Mouse (Mus musculus): ENCODE measurements around the gene Duox2. TPM values are rescaled to one million over a fixed set of nuclear protein-coding genes. Genes with fewer than 3 reads are reported as not detected.
"Not testable (repeated sequence)": the region's sequence is repeated elsewhere in the genome, so short reads cannot be mapped to it uniquely, and the experiment has no call there.

Duox2 gene
- polyA plus RNA-seq (2015; fragmentation: Nextera tagmentation; extraction: Ambion mirVana) = 1.6 and 2.6 TPM in 2 replicates

DNA sequence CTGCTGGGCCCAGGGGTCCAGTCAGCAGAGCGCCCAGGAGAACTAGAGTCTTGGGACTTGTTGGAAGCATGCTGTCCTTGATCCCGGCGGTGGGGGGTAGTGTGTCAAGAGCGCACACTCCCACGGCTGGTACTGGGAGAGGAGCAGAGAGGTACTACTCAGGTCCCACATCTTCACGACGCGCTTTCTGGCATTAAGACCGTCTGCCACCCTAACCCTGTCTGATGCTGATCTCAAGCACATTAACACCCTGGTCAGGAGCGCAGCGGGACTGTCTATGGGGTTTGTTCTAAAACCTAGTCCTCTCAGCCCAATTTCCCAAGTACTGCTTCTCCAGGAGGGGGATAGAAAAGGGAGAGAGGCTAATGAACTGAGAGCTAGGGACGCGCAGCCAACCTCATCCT lies at the start of gene Duox2:
TSS of gene Duox2 (minus strand) at position 354 of the 404 bp plus-strand sequence.
- Histone ChIP-seq H3K36me3 (ENCODE audit: control insufficient read depth, insufficient read depth, low read length) (no peaks in the 10 kb centered on the region), H3K27ac (ENCODE audit: low read length) (no peak within 1 kb of the TSS), H3K4me2 (ENCODE audit: low read depth, low read length) (peak within 1 kb of the TSS; percentile 64), H3K9me3 (replicated peaks; ENCODE audit: control insufficient read depth, low read length) (no peaks in the 10 kb centered on the region), H3K27me3 (ENCODE audit: control insufficient read depth, insufficient read depth, low read length) (peaks cover 76% of the 10 kb centered on the region), H3K4me3 (replicated peaks; ENCODE audit: low read length) (peak within 1 kb of the TSS; percentile 41), H3K9ac (ENCODE audit: low read length) (no peak within 1 kb of the TSS), H3K4me1 (ENCODE audit: control insufficient read depth, insufficient read depth, low read length) (peaks cover 12% of the 10 kb centered on the region)
- 4% methylated on average over 13 of the region's 13 CpGs for WGBS
- ATAC-seq (ENCODE audit: insufficient read depth, low FRiP score) = no peak

DNA sequence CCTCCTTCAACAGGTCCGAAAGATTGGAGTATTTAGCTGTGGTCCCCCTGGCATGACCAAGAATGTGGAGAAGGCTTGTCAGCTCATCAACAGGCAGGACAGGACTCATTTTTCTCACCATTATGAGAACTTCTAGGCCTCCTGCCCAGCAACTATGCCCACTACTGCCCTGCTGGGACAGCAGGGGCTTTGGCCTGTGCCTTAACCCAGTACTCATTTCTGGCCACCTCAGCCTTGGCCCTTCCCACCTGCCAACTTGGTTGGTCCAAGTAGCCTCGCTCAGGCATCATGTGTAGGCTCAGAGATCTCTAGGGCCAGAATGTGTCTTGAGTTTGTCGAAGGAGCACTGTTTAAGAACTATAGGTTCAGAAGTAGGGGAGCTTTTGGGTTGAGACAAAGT lies 49.0 kb upstream of the Duox2 start:
- no peaks in the 10 kb centered on the region for H3K27me3 ChIP-seq (ENCODE audit: control insufficient read depth, insufficient read depth, low read length)
- H3K27ac ChIP-seq (ENCODE audit: low read length) = no peak overlapping the region
- H3K4me1 ChIP-seq (ENCODE audit: control insufficient read depth, insufficient read depth, low read length) = peaks cover 17% of the 10 kb centered on the region
- no peak overlapping the region for H3K9ac ChIP-seq (ENCODE audit: low read length)
- no peak for ATAC-seq (ENCODE audit: insufficient read depth, low FRiP score)
- no peaks in the 10 kb centered on the region for H3K9me3 ChIP-seq (replicated peaks; ENCODE audit: control insufficient read depth, low read length)
- no peak overlapping the region for H3K4me3 ChIP-seq (replicated peaks; ENCODE audit: low read length)
- 90% methylated on average over 3 of the region's 3 CpGs for WGBS
- no peaks in the 10 kb centered on the region for H3K36me3 ChIP-seq (ENCODE audit: control insufficient read depth, insufficient read depth, low read length)
- no peak overlapping the region for H3K4me2 ChIP-seq (ENCODE audit: low read depth, low read length)

GRCm38 (mm10) chr2:122346164-122346563 lies 47.9 kb upstream of the Duox2 start:
- not testable (repeated sequence) for H3K4me3 ChIP-seq (replicated peaks; ENCODE audit: low read length); H3K9ac ChIP-seq (ENCODE audit: low read length); H3K27me3 ChIP-seq (ENCODE audit: control insufficient read depth, insufficient read depth, low read length); H3K36me3 ChIP-seq (ENCODE audit: control insufficient read depth, insufficient read depth, low read length); H3K9me3 ChIP-seq (replicated peaks; ENCODE audit: control insufficient read depth, low read length); H3K4me2 ChIP-seq (ENCODE audit: low read depth, low read length); ATAC-seq (ENCODE audit: insufficient read depth, low FRiP score)
- Histone ChIP-seq H3K4me1 (ENCODE audit: control insufficient read depth, insufficient read depth, low read length) (peaks cover 12% of the 10 kb centered on the region), H3K27ac (ENCODE audit: low read length) (peak overlapping the region; percentile 90)
- 86% methylated on average over 6 of the region's 6 CpGs for WGBS

- H3K27me3 ChIP-seq (ENCODE audit: control insufficient read depth, insufficient read depth, low read length) = no peaks in the 10 kb centered on the region
- peak; percentile 21 for ATAC-seq (ENCODE audit: insufficient read depth, low FRiP score)
- H3K4me2 ChIP-seq (ENCODE audit: low read depth, low read length) = no peak overlapping the region
- H3K36me3 ChIP-seq (ENCODE audit: control insufficient read depth, insufficient read depth, low read length) = no peaks in the 10 kb centered on the region
- peaks cover 12% of the 10 kb centered on the region for H3K4me1 ChIP-seq (ENCODE audit: control insufficient read depth, insufficient read depth, low read length)
- H3K4me3 ChIP-seq (replicated peaks; ENCODE audit: low read length) = no peak overlapping the region
- no peak overlapping the region for H3K9ac ChIP-seq (ENCODE audit: low read length)
- no peaks in the 10 kb centered on the region for H3K9me3 ChIP-seq (replicated peaks; ENCODE audit: control insufficient read depth, low read length)
- 69% methylated on average over 6 of the region's 6 CpGs for WGBS
- peak overlapping the region; percentile 90 for H3K27ac ChIP-seq (ENCODE audit: low read length)
Measured at GRCm38 (mm10) chr2:122345106-122345893, 47.1 kb upstream of the Duox2 start.

- Histone ChIP-seq H3K4me2 (ENCODE audit: low read depth, low read length) (no peak overlapping the region), H3K36me3 (ENCODE audit: control insufficient read depth, insufficient read depth, low read length) (no peaks in the 10 kb centered on the region)
- no peak for ATAC-seq (ENCODE audit: insufficient read depth, low FRiP score)
Measured at GRCm38 (mm10) chr2:122337291-122337690, 39.0 kb upstream of the Duox2 start.

DNA sequence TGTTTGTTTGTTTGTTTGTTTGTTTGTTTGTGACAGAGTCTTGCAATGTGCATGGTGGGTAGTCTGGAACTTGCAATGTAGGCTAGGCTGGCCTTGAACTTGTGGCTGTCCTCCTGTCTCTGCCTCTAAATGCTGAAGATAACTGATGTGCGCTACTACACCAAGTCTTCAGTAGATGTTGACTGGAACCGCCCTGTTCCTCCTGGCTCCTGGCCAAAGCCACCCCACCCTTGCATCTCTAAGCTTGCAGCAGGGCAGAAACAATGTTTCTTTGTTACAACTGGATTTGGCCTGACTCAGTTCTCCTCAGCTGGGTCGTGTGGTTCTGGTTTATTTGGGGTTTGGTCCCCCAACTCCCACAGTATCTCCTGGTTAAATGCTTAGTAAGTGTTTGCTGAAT lies 35.9 kb upstream of the Duox2 start:
- WGBS = 33% methylated on average over 3 of the region's 3 CpGs
- H3K27ac ChIP-seq (ENCODE audit: low read length) = no peak overlapping the region
- ATAC-seq (ENCODE audit: insufficient read depth, low FRiP score) = 0 out of 2 replicates have a peak, but pooled peaks have one; percentile 27
- no peak overlapping the region for H3K9ac ChIP-seq (ENCODE audit: low read length)
- no peak overlapping the region for H3K4me2 ChIP-seq (ENCODE audit: low read depth, low read length)
- H3K4me3 ChIP-seq (replicated peaks; ENCODE audit: low read length) = no peak overlapping the region
- H3K4me1 ChIP-seq (ENCODE audit: control insufficient read depth, insufficient read depth, low read length) = no peaks in the 10 kb centered on the region
- H3K9me3 ChIP-seq (replicated peaks; ENCODE audit: control insufficient read depth, low read length) = no peaks in the 10 kb centered on the region
- H3K36me3 ChIP-seq (ENCODE audit: control insufficient read depth, insufficient read depth, low read length) = no peaks in the 10 kb centered on the region
- no peaks in the 10 kb centered on the region for H3K27me3 ChIP-seq (ENCODE audit: control insufficient read depth, insufficient read depth, low read length)

More at GRCm38 (mm10) chr2:122337291-122337690, 39.0 kb upstream of the Duox2 start:
- H3K9ac ChIP-seq (ENCODE audit: low read length) = no peak overlapping the region
- no peak overlapping the region for H3K4me3 ChIP-seq (replicated peaks; ENCODE audit: low read length)
- no peaks in the 10 kb centered on the region for H3K9me3 ChIP-seq (replicated peaks; ENCODE audit: control insufficient read depth, low read length)
- no peaks in the 10 kb centered on the region for H3K27me3 ChIP-seq (ENCODE audit: control insufficient read depth, insufficient read depth, low read length)
- WGBS = 60% methylated on average over 21 of the region's 21 CpGs
- H3K27ac ChIP-seq (ENCODE audit: low read length) = no peak overlapping the region
- no peaks in the 10 kb centered on the region for H3K4me1 ChIP-seq (ENCODE audit: control insufficient read depth, insufficient read depth, low read length)

DNA sequence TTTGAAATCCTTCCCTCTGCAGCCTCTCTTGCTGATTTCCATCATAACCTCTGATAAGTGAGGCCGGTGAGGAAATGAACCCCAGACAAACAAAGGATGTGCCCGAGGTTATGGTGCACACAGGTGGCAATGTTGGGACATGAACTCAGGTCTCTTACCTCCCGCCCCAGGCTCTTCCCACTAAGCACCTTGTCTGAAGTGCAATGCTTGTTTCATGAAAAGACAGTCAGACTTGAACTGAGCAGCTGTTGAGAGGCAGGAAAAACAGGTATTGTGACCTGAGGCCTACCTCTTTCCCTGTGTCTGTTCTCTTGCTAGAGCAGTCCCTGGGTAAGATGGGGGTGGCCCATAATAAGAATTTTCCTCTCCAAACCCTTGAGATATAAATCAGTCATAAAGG lies 34.0 kb upstream of the Duox2 start:
- no peaks in the 10 kb centered on the region for H3K36me3 ChIP-seq (ENCODE audit: control insufficient read depth, insufficient read depth, low read length)
- H3K4me1 ChIP-seq (ENCODE audit: control insufficient read depth, insufficient read depth, low read length) = no peaks in the 10 kb centered on the region
- H3K27ac ChIP-seq (ENCODE audit: low read length) = no peak overlapping the region
- H3K4me3 ChIP-seq (replicated peaks; ENCODE audit: low read length) = no peak overlapping the region
- no peak overlapping the region for H3K9ac ChIP-seq (ENCODE audit: low read length)
- no peak for ATAC-seq (ENCODE audit: insufficient read depth, low FRiP score)
- WGBS = 72% methylated on average over 3 of the region's 3 CpGs
- no peaks in the 10 kb centered on the region for H3K27me3 ChIP-seq (ENCODE audit: control insufficient read depth, insufficient read depth, low read length)
- H3K4me2 ChIP-seq (ENCODE audit: low read depth, low read length) = no peak overlapping the region
- H3K9me3 ChIP-seq (replicated peaks; ENCODE audit: control insufficient read depth, low read length) = no peaks in the 10 kb centered on the region

DNA sequence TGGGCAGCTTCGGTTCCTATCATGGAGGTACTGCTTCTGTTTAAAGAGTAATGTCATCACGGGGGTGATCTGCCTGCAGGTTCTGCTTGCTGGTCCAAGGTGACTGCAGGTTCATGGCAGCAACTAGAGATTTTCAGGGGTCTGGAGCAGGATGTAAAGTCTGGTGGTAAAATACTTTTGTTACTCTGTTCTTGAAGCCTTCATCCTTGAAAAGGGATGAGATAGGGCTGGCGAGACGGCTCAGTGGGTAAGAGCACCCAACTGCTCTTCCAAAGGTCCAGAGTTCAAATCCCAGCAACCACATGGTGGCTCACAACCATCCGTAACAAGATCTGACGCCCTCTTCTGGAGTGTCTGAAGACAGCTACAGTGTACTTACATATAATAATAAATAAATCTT lies 32.1 kb upstream of the Duox2 start:
- H3K4me1 ChIP-seq (ENCODE audit: control insufficient read depth, insufficient read depth, low read length); H3K9ac ChIP-seq (ENCODE audit: low read length); H3K9me3 ChIP-seq (replicated peaks; ENCODE audit: control insufficient read depth, low read length); H3K27me3 ChIP-seq (ENCODE audit: control insufficient read depth, insufficient read depth, low read length); H3K4me2 ChIP-seq (ENCODE audit: low read depth, low read length); H3K4me3 ChIP-seq (replicated peaks; ENCODE audit: low read length); H3K36me3 ChIP-seq (ENCODE audit: control insufficient read depth, insufficient read depth, low read length); ATAC-seq (ENCODE audit: insufficient read depth, low FRiP score); H3K27ac ChIP-seq (ENCODE audit: low read length): not testable (repeated sequence)
- 85% methylated on average over 5 of the region's 6 CpGs for WGBS

- WGBS = 55% methylated on average over 3 of the region's 3 CpGs
- no peak for ATAC-seq (ENCODE audit: insufficient read depth, low FRiP score)
- no peaks in the 10 kb centered on the region for H3K36me3 ChIP-seq (ENCODE audit: control insufficient read depth, insufficient read depth, low read length)
- H3K4me1 ChIP-seq (ENCODE audit: control insufficient read depth, insufficient read depth, low read length) = no peaks in the 10 kb centered on the region
- H3K9ac ChIP-seq (ENCODE audit: low read length) = no peak overlapping the region
- H3K27me3 ChIP-seq (ENCODE audit: control insufficient read depth, insufficient read depth, low read length) = no peaks in the 10 kb centered on the region
- no peaks in the 10 kb centered on the region for H3K9me3 ChIP-seq (replicated peaks; ENCODE audit: control insufficient read depth, low read length)
- H3K27ac ChIP-seq (ENCODE audit: low read length) = no peak overlapping the region
- no peak overlapping the region for H3K4me3 ChIP-seq (replicated peaks; ENCODE audit: low read length)
- no peak overlapping the region for H3K4me2 ChIP-seq (ENCODE audit: low read depth, low read length)
Measured at GRCm38 (mm10) chr2:122327986-122328385, 29.7 kb upstream of the Duox2 start.

All from stomach, embryonic 16.5 days (tissue).